Mouse (Mus musculus): ENCODE measurements around the gene A4galt.

Gene A4galt

GRCm38 (mm10) chr15:83237460-83238243 is 13.9 kb downstream of the A4galt start:
- in situ Hi-C loops (cut with MboI; ENCODE audit: low pct_unique_long_range_greater_than_20kb in 1 of 2, low sequenced_read_pairs in 2 of 2, unreplicated experiment in 1 of 2) = no loop called here

- in situ Hi-C loops (cut with MboI; ENCODE audit: low pct_unique_long_range_greater_than_20kb in 1 of 2, low sequenced_read_pairs in 2 of 2, unreplicated experiment in 1 of 2) = no loop called here
These were observed 14.8 kb downstream of the A4galt start for GRCm38 (mm10) chr15:83236824-83237223.

- in situ Hi-C loops (cut with MboI; ENCODE audit: low pct_unique_long_range_greater_than_20kb in 1 of 2, low sequenced_read_pairs in 2 of 2, unreplicated experiment in 1 of 2) = no loop called here
These were observed 18.2 kb downstream of the A4galt start for GRCm38 (mm10) chr15:83233219-83233992.

DNA sequence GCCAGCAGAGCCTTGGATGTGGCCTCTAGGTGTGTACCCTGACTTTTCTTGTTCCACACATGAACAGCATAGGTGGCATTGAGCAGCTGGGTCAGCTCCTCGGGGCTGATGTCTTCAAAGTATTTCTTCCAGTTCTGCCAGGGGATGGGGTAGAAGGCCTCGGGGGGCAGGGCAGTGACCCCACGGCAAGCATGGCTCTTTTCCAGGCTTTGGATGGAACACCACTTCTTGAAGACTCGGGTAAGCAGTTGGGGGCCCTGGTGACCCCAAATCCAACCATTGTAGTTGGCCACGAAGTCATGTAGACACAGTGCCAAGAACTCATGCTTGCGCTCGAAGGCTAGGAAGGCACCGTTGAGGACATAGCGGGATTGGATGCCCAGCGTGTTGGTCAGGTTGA is 24.0 kb downstream of the A4galt start:
- in situ Hi-C loops (cut with MboI; ENCODE audit: low pct_unique_long_range_greater_than_20kb in 1 of 2, low sequenced_read_pairs in 2 of 2, unreplicated experiment in 1 of 2) = no loop called here

DNA sequence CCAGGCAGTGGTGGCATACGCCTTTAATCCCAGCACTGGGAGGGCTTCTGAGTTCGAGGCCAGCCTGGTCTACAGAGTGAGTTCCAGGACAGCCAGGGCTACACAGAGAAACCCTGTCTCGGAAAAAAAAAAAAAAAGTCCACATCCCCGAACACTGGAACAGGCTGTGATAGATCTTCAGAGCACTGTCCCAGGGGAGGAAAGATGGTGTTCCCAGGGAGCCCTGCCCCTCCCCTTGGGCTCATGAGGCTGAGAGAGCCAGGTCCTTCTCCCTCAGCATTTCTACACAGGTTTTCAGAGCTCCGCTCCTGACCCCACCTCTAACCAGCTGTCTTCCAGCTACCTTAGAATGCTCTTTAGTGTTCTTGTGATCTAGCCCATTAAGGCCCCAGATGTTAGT is 24.7 kb downstream of the A4galt start:
- in situ Hi-C loops (cut with MboI; ENCODE audit: low pct_unique_long_range_greater_than_20kb in 1 of 2, low sequenced_read_pairs in 2 of 2, unreplicated experiment in 1 of 2) = no loop called here

DNA sequence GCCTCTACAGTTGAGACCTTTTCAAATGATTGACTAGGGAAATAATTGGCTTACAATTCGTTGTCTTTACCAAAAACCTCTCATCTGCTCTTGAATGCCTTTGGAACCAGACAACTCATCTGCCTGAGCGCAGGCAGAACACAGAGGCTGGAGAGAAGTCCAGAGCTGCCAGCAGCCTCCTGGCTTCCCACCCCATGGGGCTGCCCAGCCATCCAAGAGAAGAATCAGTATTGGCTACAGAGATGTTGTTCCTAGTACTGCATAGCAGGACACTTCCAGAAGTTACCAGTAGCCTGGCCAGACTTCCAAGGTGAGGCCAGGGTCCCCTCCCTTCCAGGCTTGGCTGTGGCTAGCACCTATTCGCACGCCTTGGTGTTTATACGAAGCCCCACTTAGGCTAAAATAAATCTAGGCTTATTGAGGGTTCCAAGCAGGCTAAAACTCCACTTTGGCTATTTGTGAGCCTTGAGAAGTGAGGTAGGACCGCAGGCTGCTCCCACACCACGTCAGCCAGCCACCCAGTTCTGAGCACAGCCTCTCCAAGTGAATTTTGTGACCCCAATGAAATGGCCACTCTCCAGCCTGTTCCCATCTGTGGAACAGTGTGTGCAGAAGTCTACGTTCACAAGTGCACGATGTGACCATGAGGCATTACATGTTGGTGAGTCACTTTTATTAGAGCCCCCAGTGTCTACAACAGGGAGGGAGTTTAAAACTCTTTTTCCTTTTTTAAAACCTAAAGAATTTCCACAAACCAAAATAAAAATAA is 25.3 kb downstream of the A4galt start:
- in situ Hi-C loops (cut with MboI; ENCODE audit: low pct_unique_long_range_greater_than_20kb in 1 of 2, low sequenced_read_pairs in 2 of 2, unreplicated experiment in 1 of 2) = no loop called here

DNA sequence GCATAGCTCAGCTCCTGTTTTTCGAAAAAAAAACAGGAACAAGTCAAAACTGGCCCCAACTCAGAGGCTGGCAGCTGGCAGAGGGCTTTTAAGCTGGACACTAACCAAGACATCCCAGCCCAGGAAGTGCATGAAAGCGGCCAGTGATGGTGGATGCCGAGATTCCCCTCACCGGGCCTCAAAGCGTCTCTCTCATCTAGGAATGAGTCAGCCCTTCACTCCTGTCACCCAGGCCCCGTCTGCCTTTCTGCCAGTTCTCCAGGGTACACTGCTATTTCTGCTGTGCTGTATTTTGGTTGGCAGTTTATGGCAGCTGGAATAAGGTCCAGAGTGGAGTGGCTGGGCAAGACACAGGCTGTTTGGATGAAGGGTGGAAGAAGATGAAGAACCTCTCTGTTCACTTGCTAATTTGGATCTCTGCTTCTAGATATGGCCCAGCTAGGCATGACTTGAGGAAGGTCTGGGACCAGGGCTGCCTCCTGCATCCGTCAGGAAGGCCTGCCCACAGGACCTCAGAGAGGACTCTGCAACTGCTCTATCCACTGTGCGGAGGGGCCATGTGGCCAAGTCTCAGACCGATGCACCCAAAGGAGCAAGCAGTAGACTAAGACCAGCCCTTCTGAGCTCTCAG is 27.3 kb downstream of the A4galt start:
- in situ Hi-C loops (cut with MboI; ENCODE audit: low pct_unique_long_range_greater_than_20kb in 1 of 2, low sequenced_read_pairs in 2 of 2, unreplicated experiment in 1 of 2) = loop anchor here in 1 of 2 experiments (5.0 kb wide), 1 partner anchor 83 kb away; no protein-coding TSS in a partner anchor

DNA sequence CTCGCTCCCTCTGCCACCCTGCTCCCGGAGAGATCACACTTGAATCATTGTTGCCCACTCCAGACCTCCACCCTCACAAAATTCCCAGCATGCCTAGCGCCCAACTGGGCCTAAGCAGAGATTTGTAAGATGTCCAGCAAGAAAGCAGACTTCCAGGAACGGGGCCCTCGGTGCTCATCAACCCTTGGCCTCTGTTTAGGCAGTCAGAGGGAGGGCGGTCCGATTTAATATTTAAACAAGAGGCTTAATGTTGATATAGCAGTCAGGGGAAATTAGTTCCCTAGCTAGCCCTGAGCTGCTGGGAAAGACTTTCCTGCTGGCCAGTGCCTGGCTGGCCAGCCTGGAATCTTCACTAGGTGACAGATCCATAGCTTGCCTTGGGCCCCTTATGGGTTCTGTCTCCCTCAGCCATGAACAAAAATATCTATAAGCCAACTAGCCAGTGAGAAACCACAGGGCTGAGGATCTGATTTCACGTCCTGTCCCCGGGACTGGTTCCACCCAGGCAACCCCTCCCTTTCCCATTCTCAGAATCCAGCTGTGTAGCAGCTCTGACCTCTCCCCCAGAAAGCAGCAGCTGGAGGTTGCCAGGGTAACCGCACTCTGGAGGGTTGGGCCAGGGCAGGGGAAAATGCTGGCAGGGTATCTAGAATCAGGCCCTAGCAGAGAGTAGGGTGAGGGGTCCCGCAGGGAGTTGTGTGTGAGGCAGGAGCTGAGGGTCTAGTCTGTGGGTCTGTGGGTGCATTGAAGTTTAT is 28.2 kb downstream of the A4galt start:
- in situ Hi-C loops (cut with MboI; ENCODE audit: low pct_unique_long_range_greater_than_20kb in 1 of 2, low sequenced_read_pairs in 2 of 2, unreplicated experiment in 1 of 2) = loop anchor here in 1 of 2 experiments (5.0 kb wide), 1 partner anchor 84 kb away; no protein-coding TSS in a partner anchor

- in situ Hi-C loops (cut with MboI; ENCODE audit: low pct_unique_long_range_greater_than_20kb in 1 of 2, low sequenced_read_pairs in 2 of 2, unreplicated experiment in 1 of 2) = loop anchor here in 1 of 2 experiments (5.0 kb wide), 1 partner anchor 86 kb away; no protein-coding TSS in a partner anchor
These were observed 29.9 kb downstream of the A4galt start for GRCm38 (mm10) chr15:83221721-83222120.

GRCm38 (mm10) chr15:83220368-83221013 is 31.1 kb downstream of the A4galt start:
- in situ Hi-C loops (cut with MboI; ENCODE audit: low pct_unique_long_range_greater_than_20kb in 1 of 2, low sequenced_read_pairs in 2 of 2, unreplicated experiment in 1 of 2) = loop anchor here in 1 of 2 experiments (5.0 kb wide), 1 partner anchor 87 kb away; no protein-coding TSS in a partner anchor

DNA sequence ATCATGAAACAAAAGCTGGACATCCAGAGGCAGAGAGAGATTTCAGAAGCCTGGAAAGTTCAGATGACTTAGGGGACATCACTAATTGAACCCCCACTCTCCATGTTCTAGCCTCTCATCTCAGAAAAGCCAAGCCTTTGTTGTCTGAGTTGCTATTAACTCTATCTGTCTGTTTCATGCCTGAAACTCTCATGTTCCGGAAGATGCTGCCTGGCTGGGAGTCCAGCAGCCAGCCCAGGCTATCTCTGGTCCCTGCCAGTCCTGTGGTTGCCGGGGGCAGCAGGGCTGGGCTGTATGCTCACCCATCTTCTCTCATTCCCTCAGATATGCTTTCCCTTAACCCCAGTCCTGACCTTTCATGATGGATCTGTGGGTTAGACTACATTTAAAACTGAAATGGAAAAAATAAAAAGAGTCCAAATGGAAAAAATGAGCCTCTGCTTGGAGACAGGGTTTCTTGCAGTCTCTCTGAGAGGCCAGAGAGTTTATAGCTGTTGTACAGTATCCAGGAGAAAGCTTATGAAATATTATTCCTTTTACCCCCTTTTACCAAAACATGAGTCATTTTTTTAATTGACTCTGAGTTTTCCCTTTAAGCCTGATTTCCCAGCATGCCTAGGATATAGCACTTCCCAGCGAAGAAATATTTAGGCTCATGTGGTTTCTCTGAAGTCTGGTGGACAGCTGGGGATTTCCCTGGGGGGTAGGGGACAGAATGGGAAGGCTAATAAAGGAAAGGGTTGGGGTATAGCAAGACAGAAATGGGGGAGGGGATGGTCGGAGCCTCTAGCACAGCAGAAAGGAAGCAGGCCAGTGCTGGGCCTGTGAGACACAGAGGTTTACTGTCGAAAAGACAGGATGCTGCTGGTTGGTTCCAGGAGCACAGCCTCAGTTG is 36.0 kb downstream of the A4galt start:
- in situ Hi-C loops (cut with MboI; ENCODE audit: low pct_unique_long_range_greater_than_20kb in 1 of 2, low sequenced_read_pairs in 2 of 2, unreplicated experiment in 1 of 2) = no loop called here

DNA sequence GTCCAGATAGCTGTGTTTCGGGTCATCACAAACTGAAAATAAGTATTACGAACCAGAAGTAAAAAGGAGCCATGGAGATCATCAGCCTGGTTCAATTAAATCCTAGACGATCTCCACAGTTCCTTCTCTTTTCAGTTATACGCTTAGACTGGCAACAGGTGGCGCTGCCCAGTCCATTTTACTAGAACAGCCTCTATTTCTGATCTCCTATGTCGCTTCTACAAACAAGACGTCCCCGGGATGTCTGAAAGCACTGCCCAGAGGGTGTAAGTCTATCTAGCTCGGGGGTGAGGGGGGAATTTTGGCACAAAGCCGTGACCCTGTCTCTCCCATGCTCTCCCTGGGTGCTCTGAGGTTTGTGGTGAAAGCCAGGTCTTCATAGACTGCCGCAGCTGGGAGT is 41.3 kb downstream of the A4galt start:
- in situ Hi-C loops (cut with MboI; ENCODE audit: low pct_unique_long_range_greater_than_20kb in 1 of 2, low sequenced_read_pairs in 2 of 2, unreplicated experiment in 1 of 2) = no loop called here

GRCm38 (mm10) chr15:83209719-83210118 is 41.9 kb downstream of the A4galt start:
- in situ Hi-C loops (cut with MboI; ENCODE audit: low pct_unique_long_range_greater_than_20kb in 1 of 2, low sequenced_read_pairs in 2 of 2, unreplicated experiment in 1 of 2) = loop anchor here (10.0 kb wide), 2 partner anchors 55 to 135 kb away; no protein-coding TSS in a partner anchor

GRCm38 (mm10) chr15:83209092-83209695 is 42.4 kb downstream of the A4galt start:
- in situ Hi-C loops (cut with MboI; ENCODE audit: low pct_unique_long_range_greater_than_20kb in 1 of 2, low sequenced_read_pairs in 2 of 2, unreplicated experiment in 1 of 2) = loop anchor here (10.0 kb wide), 2 partner anchors 54 to 134 kb away; no protein-coding TSS in a partner anchor

DNA sequence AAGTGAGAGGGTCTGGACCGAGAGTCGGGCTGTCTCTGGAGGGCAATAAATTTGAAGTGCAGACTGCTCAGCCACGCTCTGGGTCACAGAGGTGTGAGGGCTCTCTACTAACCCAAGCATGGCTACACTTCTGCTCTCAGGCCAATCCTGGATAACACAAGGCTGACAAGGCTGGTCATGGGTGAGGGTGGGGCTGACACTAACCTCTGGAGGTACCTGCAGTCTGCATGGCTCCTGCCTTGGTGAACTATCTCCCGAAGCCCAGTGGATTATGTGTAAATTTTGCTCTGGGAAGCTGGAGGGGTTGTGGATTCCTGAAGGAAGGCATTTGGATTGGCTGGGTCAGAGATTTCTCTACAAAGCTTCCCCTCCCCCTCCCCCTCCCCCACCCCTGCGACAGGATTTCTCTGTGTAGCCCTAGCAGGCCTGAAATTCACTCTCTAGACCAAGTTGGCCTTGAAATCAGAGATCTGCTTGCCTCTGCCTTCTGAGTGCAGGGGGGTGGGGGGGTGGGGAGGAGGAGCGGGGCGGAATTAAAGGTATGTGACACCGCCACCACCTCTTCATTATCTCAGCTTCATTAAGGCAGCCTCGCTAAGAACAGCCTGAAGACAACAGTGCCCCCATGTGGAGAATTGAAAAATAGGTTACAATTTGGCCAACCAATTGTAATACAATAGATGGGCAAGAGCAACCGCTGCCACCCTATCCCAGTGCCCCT is 46.7 kb downstream of the A4galt start:
- in situ Hi-C loops (cut with MboI; ENCODE audit: low pct_unique_long_range_greater_than_20kb in 1 of 2, low sequenced_read_pairs in 2 of 2, unreplicated experiment in 1 of 2) = loop anchor here (10.0 kb wide), 2 partner anchors 50 to 130 kb away; no protein-coding TSS in a partner anchor

Measured in mouse embryonic stem cell (cell line).